Mouse (Mus musculus): ENCODE measurements around the gene Clba1. TPM values are rescaled to one million over a fixed set of nuclear protein-coding genes. Genes with fewer than 3 reads are reported as not detected.
"Not testable (repeated sequence)": the region's sequence is repeated elsewhere in the genome, so short reads cannot be mapped to it uniquely, and the experiment has no call there.

The Clba1 gene
- polyA plus RNA-seq, 1 experiment from 2014 or later: 16.5 TPM

DNA sequence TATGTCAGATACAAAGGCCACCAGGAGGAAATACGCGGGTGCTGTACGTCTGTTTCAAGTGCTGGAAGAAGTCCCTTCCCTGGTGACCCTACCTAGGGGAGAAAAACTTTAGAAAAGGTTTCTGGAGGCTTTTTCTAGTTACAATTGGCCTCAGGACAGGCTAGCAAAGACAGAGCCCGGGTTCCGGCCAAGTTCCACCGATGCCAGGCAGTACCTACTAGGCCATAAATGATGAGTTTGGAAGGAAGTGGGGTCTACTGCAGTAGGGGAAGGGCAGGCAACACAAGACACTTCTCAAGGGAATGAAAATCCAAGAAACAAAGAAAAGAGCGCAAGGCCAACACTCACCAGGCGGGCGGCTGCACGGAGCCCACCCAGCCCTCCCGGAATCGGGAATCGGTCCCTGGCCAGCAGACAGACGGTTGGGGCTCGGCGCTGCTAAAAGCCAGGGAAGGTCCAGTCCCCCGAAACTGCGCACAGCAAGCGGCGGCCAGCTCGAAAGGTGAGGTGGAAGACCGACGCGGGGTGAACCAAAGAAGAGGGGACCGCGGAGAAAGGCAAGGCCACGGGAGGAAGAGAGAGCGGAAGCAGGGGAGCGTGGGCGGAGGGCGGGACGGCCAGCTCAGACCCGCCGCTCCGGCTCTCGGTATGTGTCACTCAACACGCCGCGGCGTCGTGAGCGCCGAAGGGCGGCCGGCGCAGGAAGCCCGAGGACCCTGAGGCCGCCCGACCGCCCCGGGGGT, 19.9 kb downstream of the Clba1 start:
- peaks cover 48% of the 10 kb centered on the region for H3K4me1 ChIP-seq
- ATAC-seq (ENCODE audit: low FRiP score, low read depth): peak; percentile 80
- H3K9me3 ChIP-seq: no peaks in the 10 kb centered on the region
- under 1% methylated on average over 51 of the region's 51 CpGs for WGBS
- peak overlapping the region; percentile 80 for H3K4me2 ChIP-seq (replicated peaks)
- H3K9ac ChIP-seq: peak overlapping the region; percentile 96
- H3K27me3 ChIP-seq (replicated peaks): no peaks in the 10 kb centered on the region
- H3K4me3 ChIP-seq: peak overlapping the region; percentile 96
- H3K27ac ChIP-seq: peak overlapping the region; percentile 75
- H3K36me3 ChIP-seq: peaks cover 44% of the 10 kb centered on the region

DNA sequence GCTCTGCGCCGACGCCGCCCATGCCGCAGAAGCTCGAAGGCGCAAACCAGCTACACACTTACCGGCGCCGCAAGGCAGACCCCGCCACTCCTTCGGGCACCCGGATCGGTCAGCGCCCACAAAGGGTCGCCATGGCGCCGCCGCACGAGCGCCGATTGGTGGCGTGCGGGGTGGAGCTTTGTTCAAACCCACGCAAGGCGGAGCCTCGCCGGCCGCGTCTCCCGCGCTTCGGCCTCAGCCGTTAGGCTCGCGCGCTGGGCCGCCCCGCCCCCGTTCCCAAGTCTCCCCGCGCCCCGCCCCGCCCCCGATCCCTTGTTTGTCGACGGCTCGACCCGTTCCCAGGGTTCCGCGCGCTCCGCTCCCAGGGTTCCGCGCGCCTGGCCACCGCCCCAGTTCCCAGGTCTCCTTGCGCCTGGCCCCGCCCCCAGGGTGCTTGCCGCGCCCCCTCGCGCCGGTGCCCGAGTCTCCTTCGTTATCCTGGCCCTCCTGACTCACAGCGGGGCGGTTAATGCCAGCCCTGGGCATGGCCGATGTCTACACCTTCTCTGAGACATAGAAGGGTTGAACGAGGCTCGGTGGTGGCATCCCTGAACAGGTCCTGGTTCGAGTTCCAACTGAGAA, 20.6 kb downstream of the Clba1 start, which contains the start of gene Cdca4:
Gene Cdca4, minus strand, starts transcription at position 180 of the 621 bp plus-strand sequence.
- ATAC-seq (ENCODE audit: low FRiP score, low read depth): peak; percentile 96
- peak within 1 kb of the TSS; percentile 75 for H3K27ac ChIP-seq
- no peaks in the 10 kb centered on the region for H3K27me3 ChIP-seq (replicated peaks)
- no peaks in the 10 kb centered on the region for H3K9me3 ChIP-seq
- H3K9ac ChIP-seq: peak within 1 kb of the TSS; percentile 96
- peaks cover 45% of the 10 kb centered on the region for H3K4me1 ChIP-seq
- peak within 1 kb of the TSS; percentile 96 for H3K4me3 ChIP-seq
- peaks cover 39% of the 10 kb centered on the region for H3K36me3 ChIP-seq
- H3K4me2 ChIP-seq (replicated peaks): peak within 1 kb of the TSS; percentile 80
- under 1% methylated on average over 72 of the region's 72 CpGs for WGBS

DNA sequence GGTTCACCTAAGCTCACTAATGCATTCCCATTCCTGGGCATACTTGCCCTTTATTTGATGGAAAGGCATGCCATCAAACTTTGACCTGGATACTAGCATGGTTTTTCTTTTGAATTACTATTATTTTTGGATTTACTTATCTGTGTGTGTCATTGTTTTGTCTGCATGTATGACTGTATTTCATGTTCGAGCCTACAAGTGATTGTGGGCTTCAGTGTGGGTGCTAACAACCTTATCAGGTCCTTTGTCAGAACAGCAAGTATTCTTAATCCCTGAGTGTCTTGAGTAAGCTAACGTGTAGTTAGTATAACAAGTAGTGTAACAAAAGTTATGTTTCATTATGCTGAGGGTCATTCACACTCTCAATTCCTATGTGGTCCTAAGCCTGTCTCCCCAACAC, 21.4 kb downstream of the Clba1 start:
- H3K9me3 ChIP-seq: no peaks in the 10 kb centered on the region
- WGBS: 42% methylated on average over 2 of the region's 2 CpGs
- H3K4me1 ChIP-seq: peaks cover 41% of the 10 kb centered on the region
- H3K4me3 ChIP-seq: peak overlapping the region; percentile 96
- H3K4me2 ChIP-seq (replicated peaks): peak overlapping the region; percentile 80
- peak overlapping the region; percentile 71 for H3K9ac ChIP-seq
- H3K27ac ChIP-seq: peak overlapping the region; percentile 33; the same call in 1 of the 2 replicates
- peaks cover 31% of the 10 kb centered on the region for H3K36me3 ChIP-seq
- no peaks in the 10 kb centered on the region for H3K27me3 ChIP-seq (replicated peaks)
- no peak for ATAC-seq (ENCODE audit: low FRiP score, low read depth)

DNA sequence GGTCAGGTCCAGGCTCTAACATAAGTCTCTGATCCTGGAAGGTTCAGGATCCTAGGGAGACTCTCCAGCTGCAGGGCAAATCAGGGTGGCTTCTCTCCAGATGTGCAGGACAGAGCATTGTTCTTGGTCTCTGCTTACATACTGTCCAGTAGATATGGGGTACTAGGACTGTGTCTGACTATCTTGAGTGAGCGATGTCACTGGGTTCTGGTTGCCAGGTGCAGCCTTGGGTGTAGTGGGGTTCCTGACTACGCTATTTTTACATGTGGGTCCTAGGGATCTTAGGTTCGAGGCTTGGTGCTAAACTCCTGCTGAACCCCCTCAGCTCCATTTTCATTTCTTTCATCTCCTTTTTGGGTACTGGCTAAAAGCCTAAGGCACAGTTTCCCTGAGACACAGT, 21.8 kb downstream of the Clba1 start:
- Histone ChIP-seq H3K9me3 (no peaks in the 10 kb centered on the region), H3K27me3 (replicated peaks) (no peaks in the 10 kb centered on the region), H3K9ac (peak overlapping the region; percentile 71), H3K4me2 (replicated peaks) (peak overlapping the region; percentile 80), H3K36me3 (peaks cover 29% of the 10 kb centered on the region), H3K27ac (no peak overlapping the region), H3K4me3 (peak overlapping the region; percentile 96), H3K4me1 (peaks cover 38% of the 10 kb centered on the region)
- no peak for ATAC-seq (ENCODE audit: low FRiP score, low read depth)
- WGBS: 91% methylated on average over 3 of the region's 3 CpGs

DNA sequence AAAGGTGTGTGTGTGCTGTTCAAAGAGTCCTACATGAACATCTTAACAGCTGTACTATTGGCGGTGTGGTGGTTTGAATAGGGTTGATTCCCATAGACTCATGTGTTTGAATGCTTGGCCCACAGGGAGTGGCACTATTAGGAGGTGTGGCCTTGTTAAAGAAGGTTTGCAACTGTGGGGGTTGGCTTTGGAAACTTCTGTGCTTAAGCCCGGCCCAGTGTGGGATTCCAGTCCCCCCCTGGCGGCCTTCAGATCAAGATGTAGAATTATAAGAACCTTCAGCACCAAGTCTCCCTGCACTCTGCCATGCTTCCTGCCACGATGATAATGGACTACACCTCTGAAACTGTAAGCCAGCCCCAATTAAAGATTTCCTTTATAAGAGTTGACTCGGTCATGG, 23.7 kb downstream of the Clba1 start:
- H3K9ac ChIP-seq: no peak overlapping the region
- no peaks in the 10 kb centered on the region for H3K27me3 ChIP-seq (replicated peaks)
- H3K4me1 ChIP-seq: peaks cover 24% of the 10 kb centered on the region
- no peak overlapping the region for H3K27ac ChIP-seq
- H3K36me3 ChIP-seq: peaks cover 16% of the 10 kb centered on the region
- no peak overlapping the region for H3K4me2 ChIP-seq (replicated peaks)
- no peaks in the 10 kb centered on the region for H3K9me3 ChIP-seq
- WGBS: 93% methylated on average over 5 of the region's 5 CpGs
- H3K4me3 ChIP-seq: no peak overlapping the region
- no peak for ATAC-seq (ENCODE audit: low FRiP score, low read depth)

DNA sequence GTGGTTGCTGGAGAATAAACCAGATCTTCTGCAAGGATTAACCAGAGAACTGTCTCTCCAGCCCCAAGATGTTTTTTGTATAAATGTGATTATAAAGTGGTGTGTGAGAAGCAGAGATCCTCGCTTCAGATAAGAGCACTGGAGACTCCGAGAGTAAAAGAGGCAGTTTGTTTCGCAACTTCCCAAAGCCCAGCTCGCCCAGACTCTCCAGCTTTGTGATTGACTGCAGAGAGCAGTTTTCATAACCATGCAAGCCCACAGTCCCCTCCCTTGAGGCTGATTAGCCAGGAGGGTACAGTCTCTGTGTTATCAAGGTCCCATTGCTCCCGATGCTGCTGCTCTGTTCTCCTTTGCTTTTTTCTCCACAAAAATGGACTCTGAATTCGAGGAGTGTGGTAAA, 24.8 kb downstream of the Clba1 start:
- no peak overlapping the region for H3K4me3 ChIP-seq
- no peak overlapping the region for H3K9ac ChIP-seq
- H3K27me3 ChIP-seq (replicated peaks): no peaks in the 10 kb centered on the region
- 92% methylated on average over 6 of the region's 6 CpGs for WGBS
- peaks cover 14% of the 10 kb centered on the region for H3K4me1 ChIP-seq
- H3K4me2 ChIP-seq (replicated peaks): no peak overlapping the region
- ATAC-seq (ENCODE audit: low FRiP score, low read depth): no peak
- no peaks in the 10 kb centered on the region for H3K9me3 ChIP-seq
- no peak overlapping the region for H3K27ac ChIP-seq
- peaks cover 12% of the 10 kb centered on the region for H3K36me3 ChIP-seq

DNA sequence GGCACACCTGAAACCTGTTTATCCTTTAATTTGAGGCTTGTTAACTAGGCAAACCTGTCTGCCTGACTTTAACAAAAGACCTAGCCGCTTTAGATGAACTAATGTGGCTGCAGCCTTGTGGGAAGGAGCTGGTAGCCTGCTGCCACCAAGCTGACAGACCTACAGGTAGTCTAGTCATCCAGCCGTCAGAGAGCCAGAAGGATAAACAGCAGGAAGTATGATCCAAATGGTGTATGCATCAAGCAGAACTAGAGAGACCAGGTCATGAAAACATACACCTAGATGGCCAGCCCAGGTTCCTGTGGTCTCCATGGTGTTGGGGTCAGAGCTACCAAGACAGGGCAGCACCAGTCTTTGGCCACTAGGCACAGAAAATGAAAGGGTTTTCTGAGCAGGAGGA, 26.3 kb downstream of the Clba1 start:
- no peaks in the 10 kb centered on the region for H3K27me3 ChIP-seq (replicated peaks)
- H3K4me2 ChIP-seq (replicated peaks): no peak overlapping the region
- peaks cover 12% of the 10 kb centered on the region for H3K36me3 ChIP-seq
- H3K9ac ChIP-seq: no peak overlapping the region
- H3K27ac ChIP-seq: no peak overlapping the region
- 73% methylated on average over 2 of the region's 2 CpGs for WGBS
- no peaks in the 10 kb centered on the region for H3K9me3 ChIP-seq
- H3K4me1 ChIP-seq: peaks cover 13% of the 10 kb centered on the region
- no peak for ATAC-seq (ENCODE audit: low FRiP score, low read depth)
- H3K4me3 ChIP-seq: no peak overlapping the region

DNA sequence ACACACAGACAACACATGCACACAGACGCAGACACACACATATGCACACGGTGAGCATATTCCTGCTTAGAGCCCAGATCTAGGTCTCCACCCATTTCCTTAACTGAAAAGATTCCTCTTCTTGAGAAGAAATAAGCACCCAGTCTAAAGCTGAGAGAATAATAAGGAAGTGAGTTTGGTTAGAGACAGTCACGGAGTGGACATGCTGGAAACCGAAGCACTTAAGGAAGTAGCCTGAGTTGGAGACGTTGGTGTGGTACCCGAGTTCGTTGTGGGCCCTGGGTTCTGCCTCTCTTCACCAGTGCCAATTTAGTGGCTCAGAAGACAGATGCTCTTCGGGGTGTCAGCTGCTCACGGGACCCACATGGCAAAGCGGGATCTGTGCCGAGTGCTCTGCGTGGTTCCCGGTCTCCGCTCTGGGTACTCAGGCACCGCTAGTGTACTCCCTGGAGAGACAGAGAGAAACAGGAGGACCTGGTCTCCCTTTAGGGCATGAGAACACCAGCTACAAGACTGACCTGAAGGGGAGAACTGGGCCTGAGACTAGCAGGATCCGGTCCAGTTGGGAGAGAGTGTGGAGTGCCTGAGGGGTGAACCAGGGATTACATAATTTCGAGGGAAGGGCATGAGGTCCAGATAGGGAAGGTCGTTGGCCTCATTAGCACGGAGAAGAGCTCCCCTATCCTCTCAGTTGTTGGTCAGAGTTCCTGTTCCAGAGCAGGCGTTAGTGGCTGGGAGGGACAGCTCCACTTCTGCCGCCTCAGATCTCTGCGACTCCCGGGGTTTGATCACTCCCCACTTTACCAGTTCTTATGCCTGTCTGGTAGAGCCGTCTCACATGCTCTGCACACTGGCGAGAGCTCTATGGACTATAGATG, 31.7 kb downstream of the Clba1 start:
- Histone ChIP-seq H3K4me2 (replicated peaks) (no peak overlapping the region), H3K9ac (no peak overlapping the region), H3K27me3 (replicated peaks) (no peaks in the 10 kb centered on the region), H3K36me3 (no peaks in the 10 kb centered on the region), H3K4me3 (no peak overlapping the region), H3K9me3 (no peaks in the 10 kb centered on the region), H3K27ac (no peak overlapping the region), H3K4me1 (no peaks in the 10 kb centered on the region)
- WGBS: 78% methylated on average over 25 of the region's 25 CpGs
- ATAC-seq (ENCODE audit: low FRiP score, low read depth): no peak

DNA sequence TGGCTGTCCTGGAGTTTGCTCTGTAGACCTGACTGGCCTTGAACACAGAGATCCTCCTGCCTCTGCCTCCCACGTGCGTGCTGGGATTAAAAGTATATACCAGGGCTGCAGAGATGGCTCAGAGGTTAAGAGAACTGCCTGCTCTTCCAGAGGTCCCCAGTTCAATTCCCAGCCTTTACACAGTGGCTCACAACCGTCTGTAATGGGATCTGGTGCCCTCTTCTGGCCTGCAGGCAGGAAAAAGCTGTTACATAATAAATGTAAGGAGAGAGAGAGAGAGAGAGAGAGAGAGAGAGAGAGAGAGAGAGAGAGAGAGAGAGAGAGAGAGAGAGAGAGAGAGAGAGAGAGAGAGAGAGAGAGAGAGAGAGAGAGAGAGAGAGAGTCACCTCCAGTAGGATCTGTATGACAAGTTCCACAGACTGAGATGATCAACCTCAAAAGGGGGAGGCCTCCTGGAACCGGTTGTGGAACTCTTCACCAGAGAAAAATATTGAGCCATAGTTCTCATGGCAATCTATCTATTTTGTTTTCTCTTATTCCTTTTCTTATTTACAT, 32.7 kb downstream of the Clba1 start:
- H3K4me2 ChIP-seq (replicated peaks); H3K4me3 ChIP-seq; H3K9me3 ChIP-seq; H3K36me3 ChIP-seq; H3K4me1 ChIP-seq; H3K9ac ChIP-seq; H3K27me3 ChIP-seq (replicated peaks); H3K27ac ChIP-seq; ATAC-seq (ENCODE audit: low FRiP score, low read depth): not testable (repeated sequence)
- 64% methylated on average over 4 of the region's 4 CpGs for WGBS

DNA sequence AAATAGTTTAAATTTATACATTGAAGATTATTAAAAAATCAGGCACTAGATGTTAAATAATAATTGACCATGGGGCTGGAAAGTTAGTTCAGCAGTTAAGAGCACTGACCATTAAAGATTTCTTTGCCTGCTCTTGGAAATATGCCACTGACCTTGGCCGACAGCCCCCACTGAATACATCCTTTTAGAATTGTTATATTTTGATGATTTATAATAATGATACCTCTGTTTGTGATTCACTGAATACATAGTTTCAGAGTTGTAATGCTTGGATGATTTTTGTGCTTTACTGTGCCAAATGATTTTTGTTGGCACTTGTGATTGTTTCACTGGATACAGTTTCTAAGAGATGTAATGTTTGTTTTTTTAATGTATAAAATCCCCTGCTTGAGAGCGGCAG, 33.4 kb downstream of the Clba1 start:
- not testable (repeated sequence) for H3K27me3 ChIP-seq (replicated peaks); H3K4me1 ChIP-seq; H3K4me2 ChIP-seq (replicated peaks); H3K36me3 ChIP-seq; H3K27ac ChIP-seq; H3K4me3 ChIP-seq; ATAC-seq (ENCODE audit: low FRiP score, low read depth); H3K9ac ChIP-seq; H3K9me3 ChIP-seq
- 91% methylated on average over 2 of the region's 2 CpGs for WGBS

DNA sequence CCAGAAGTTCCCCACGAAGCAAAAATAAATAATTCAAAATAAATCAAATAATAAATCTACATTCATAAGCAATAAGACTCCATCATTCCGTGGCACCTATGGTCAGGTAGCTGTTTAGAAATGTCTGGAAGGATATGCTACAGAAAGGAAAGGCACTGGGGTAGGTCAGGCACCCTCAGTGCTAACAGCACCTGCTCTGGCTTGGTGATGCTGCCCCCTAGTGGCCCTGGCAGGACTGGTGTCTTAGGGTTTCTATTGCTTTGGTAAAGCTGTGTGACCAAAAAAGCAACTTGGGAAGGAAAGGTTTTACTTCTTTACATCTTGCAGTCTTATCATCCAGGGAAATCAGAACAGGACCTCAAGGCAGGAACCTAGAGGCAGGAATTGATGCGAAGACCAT, 35.1 kb downstream of the Clba1 start:
- H3K4me2 ChIP-seq (replicated peaks): no peak overlapping the region
- WGBS: 26% methylated on average over 3 of the region's 3 CpGs
- no peaks in the 10 kb centered on the region for H3K36me3 ChIP-seq
- H3K27me3 ChIP-seq (replicated peaks): no peaks in the 10 kb centered on the region
- no peak overlapping the region for H3K9ac ChIP-seq
- peak; percentile 74; the same call in 1 of the 2 replicates for ATAC-seq (ENCODE audit: low FRiP score, low read depth)
- H3K27ac ChIP-seq: no peak overlapping the region
- H3K4me3 ChIP-seq: no peak overlapping the region
- H3K9me3 ChIP-seq: no peaks in the 10 kb centered on the region
- no peaks in the 10 kb centered on the region for H3K4me1 ChIP-seq

DNA sequence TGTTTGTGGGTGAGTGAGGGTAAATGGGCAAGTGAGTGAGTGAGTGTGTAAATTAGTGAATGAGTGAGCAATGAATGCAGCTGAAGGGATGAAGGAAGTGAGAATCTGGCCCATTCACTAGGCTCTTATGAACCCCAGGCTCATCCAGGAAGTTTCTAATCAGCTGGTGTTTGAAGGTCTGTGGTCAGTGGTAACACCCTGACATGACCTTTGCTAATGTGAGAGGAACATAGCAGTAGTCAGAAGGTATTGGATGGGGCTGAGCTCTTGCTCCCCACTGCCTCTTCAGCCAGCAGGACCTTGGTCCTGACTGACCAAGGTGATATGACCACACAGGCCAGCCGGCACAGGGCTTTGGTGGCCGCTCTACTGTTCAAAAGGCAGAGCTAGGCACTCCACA, 39.1 kb downstream of the Clba1 start:
- ATAC-seq (ENCODE audit: low FRiP score, low read depth): no peak
- Histone ChIP-seq H3K9me3 (no peaks in the 10 kb centered on the region), H3K4me1 (no peaks in the 10 kb centered on the region), H3K9ac (no peak overlapping the region), H3K27ac (no peak overlapping the region), H3K27me3 (replicated peaks) (no peaks in the 10 kb centered on the region), H3K36me3 (no peaks in the 10 kb centered on the region), H3K4me3 (no peak overlapping the region), H3K4me2 (replicated peaks) (no peak overlapping the region)
- 96% methylated on average over 2 of the region's 2 CpGs for WGBS

Measured in neural tube, embryonic 12.5 days (tissue).